Mouse (Mus musculus) brain, embryonic 14.5 days (tissue): ENCODE results near the gene Casp7. TPM values are rescaled to one million over a fixed set of nuclear protein-coding genes. Genes with fewer than 3 reads are reported as not detected.
"Not testable (repeated sequence)": the region's sequence is repeated elsewhere in the genome, so short reads cannot be mapped to it uniquely, and the experiment has no call there.

Experiments
- DNase-seq: peaks from one replicate; pipeline ENCODE4 v3.0.0-alpha.2; 2011; ENCODE audit warnings: low read depth
- CTCF ChIP-seq: fragments of 200-500 bp; IDR thresholded peaks from 2 replicates; pipeline ENCODE4 v1.5.1; 2012; ENCODE audit warnings: inconsistent platforms, mild to moderate bottlenecking, moderate library complexity, borderline replicate concordance; ENCODE audit not compliant: insufficient read depth, insufficient read length; ENCODE audit errors: extremely low read depth
- POLR2A ChIP-seq: fragments of 200-500 bp; IDR thresholded peaks from 2 replicates; pipeline ENCODE4 v1.6.1; 2012; ENCODE audit warnings: mild to moderate bottlenecking, inconsistent platforms, borderline replicate concordance; ENCODE audit not compliant: poor library complexity, insufficient read depth, insufficient read length, severe bottlenecking; ENCODE audit errors: extremely low read depth
- polyA plus RNA-seq: library from polyadenylated mRNA; depleted of rRNA; stranded (reverse); fragments of >200 nt; gene quantifications from 2 replicates; pipeline ENCODE4 v1.2.3, GENCODE M21; 2012

The Casp7 gene
- polyA plus RNA-seq, 1 experiment: 12.4 TPM

DNA sequence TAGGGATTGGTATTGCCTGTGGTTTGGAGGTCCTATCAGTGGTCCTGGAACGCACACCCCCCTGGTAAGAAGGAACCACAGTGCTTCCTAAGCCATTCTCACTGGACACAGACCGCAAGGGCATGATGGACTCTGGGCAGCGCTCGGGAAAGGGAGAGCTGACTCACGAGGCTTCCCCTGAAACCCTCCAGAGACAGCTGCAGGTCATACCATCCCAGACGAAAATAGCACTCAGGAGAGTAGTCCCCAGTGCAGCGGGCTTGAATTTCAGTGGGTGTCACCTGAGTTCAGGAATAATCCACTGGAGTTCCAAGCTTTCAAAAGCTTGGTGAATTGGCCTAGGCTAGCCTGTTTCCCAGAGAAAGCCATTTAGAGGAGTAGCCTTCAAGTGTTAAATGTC lies 9.7 kb downstream of the Casp7 start:
- no peak for DNase-seq
- TF ChIP-seq POLR2A: no peak
- no peak for TF ChIP-seq CTCF

GRCm38 (mm10) chr19:56409884-56410283 lies 13.0 kb downstream of the Casp7 start:
- DNase-seq: not testable (repeated sequence)

- TF ChIP-seq POLR2A (no peak), CTCF (no peak)
- no peak for DNase-seq
Observed at GRCm38 (mm10) chr19:56418404-56418803, 21.5 kb downstream of the Casp7 start.

DNA sequence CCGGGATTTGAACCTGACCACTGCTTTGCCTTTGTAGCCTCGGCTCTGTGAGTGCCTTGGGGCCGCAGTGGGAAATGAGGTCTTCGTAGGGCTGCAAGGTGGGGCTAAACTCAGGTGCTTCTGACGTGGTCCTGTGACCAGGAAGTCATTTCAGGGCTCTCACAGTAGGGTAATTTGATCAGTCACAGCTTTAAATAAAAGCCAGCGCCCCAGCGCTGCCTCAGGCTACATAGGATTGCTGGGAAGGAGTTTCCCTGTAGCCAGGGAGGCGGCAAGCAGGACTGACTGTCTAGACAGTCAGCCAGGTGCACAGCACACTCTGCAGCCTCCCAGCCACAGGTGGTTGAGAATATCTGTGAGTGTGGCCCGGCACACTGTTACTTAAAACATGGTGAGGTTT lies 22.5 kb downstream of the Casp7 start:
- no peak for TF ChIP-seq POLR2A
- TF ChIP-seq CTCF: no peak
- DNase-seq: no peak

- no peak for TF ChIP-seq CTCF
- no peak for TF ChIP-seq POLR2A
- no peak for DNase-seq
Observed at GRCm38 (mm10) chr19:56420345-56420744, 23.4 kb downstream of the Casp7 start.

DNA sequence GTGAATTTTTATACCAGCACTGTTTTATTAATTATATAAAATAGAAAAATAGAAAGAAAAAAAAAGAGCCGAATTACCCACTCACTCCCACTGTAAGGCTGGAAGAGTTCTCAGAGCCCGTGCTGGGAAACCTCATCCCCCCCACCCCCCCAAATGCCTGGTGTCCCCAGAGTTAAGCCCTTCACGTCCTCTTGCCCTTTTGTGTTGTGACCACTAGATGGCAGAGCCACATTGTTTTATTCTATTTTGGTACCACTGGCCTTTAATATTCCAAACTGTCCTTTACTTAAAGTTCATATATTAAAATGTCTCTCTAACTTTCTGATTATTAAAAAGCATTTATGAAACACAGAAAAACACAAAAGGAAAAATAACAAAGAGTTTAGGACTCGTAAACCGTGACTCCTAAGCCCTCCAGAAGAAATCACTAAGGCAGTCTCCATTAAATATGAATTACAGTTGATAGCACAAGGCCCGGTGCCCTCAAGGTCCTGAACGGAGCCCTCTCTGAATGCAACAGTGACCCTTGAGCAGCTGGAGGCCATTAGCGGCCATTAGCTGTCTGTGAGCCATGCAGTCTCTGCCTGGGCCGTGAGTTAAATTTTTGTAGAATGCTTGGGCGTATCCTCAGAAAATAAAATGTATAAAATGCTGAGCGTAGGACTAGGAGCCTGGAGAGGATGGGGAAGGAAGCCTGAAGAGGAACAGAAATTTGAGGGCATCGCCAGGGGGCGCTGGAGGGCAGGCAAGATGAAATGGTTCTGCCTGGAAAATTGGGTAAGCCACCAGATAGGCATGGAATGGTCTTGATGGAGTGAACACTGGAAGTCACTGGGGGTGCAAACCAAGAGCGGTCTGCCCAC lies 25.8 kb downstream of the Casp7 start:
- no peak for TF ChIP-seq POLR2A
- TF ChIP-seq CTCF: peak; percentile 90
- DNase-seq: peak; percentile 87

DNA sequence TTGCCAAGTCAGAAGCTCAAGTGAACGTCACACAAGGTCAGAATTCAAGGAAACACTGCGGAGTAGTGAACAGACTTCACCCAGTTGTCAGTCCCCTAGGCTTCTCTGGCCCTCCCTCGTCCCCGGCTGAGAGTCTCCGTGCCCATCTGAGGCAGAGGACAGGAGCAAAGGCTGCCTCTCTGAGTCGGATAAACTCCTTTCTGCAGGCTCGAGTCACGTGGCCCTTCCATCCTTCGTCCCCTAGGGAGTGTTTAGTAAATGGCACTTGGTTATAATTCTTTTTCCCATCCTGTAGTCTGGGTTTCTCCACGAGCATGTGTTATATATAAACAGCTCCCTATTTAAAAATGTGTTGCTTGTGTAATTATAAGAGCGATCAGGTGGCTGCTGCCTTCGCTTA lies 26.4 kb downstream of the Casp7 start:
- TF ChIP-seq CTCF: no peak
- no peak for TF ChIP-seq POLR2A
- peak; percentile 36 for DNase-seq

DNA sequence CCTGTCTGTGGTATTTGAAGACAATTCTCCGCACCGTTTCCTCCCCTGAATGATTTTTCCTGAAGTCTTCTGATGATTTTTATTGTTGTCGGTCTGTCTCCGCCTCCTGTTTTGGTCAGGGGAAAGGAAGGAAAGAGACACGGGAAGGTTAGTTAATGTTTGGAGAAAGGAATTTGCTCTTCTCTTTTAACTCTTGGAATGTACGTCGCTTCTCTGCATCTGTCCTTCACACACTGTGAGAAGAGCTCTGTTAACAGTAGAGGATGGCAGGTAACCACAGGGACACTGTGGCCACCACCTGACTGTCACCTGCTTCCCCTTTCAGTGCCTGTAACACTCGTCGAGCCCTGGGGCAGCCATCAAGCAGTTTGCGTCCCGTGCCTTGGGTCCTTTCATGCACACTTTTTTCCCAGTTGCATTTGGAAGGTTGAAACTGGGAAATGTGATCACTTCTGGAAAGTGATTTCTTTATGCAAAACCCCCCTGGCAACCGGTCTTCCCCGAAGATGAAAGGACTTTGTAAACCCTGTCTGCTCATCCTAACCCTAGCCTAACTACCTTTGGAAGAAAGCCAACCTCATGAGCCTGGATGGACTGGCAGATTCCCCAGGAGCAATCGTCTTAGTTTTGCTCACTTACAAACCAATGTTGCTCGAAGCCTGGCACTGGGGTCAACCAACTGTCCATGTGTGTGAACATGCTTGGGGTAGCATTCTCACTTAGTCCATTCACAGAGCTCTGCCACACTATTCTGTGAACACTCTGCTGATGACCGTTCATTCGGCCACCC lies 27.9 kb downstream of the Casp7 start:
- TF ChIP-seq CTCF (no peak), POLR2A (no peak)
- DNase-seq: no peak

DNA sequence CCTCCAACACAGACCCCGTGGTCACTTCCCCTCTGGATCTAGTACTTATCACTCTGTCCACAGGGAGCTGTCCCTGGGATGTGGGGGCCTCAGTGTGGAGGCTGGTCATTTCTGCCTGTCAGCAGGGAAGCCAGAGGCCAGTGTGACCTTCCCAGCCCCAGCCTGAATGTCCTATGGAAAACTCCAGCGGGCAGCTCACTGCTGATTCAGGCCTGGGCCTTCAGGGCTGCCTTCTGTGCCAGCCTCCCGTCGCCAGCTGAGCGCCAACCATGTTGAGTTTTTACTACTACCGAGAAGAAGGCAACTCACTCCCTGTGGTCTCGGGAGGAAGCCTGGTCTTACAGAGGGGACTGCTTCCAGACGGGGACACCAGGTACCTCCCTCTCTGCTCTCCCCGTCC lies 28.6 kb downstream of the Casp7 start:
- TF ChIP-seq CTCF (no peak), POLR2A (no peak)
- peak; percentile 21 for DNase-seq

DNA sequence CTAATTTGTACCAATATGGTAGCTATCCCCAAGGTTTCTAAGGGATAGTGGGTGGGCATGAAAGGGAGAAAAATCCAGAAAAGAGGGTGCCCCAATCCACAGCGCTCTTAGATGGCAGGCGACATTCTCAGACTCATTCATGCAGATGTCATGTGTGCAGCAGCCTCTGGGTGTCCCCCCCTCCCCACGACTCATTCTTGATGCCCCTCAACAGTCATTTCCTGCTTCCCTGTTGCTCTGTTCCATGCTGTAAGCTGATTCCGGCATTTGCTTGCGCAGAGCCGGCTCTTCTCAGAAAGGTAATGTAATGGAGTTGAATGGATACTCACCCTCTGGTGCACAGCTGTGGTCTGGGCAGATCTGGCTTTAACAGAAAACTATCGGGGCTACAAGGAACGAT lies 33.4 kb downstream of the Casp7 start:
- peak; percentile 39 for DNase-seq
- no peak for TF ChIP-seq POLR2A
- peak; percentile 35; the same call in 1 of the 2 replicates for TF ChIP-seq CTCF

DNA sequence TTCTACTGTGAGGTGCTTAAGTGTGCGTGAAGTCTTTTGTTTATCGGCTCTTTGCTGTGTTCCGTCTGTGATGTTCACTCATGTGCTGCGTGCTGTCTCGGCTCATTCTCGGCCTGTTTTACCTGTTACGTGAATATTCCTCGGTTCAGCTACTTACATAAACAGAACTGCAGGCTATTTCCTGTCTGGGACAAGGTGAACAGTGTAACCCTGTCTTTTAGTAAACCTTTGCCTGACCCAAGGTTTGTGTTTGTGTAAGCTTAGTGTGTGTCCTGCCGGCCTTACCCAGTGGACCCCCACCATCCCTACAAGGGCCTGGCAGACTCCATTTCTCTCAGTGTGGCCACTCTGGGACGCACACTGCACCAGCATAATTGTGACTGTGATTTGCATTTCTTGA lies 35.8 kb downstream of the Casp7 start:
- no peak for DNase-seq
- TF ChIP-seq POLR2A (no peak), CTCF (no peak)

- TF ChIP-seq CTCF: no peak
- TF ChIP-seq POLR2A: no peak
- no peak for DNase-seq
Observed at GRCm38 (mm10) chr19:56433581-56433980, 36.7 kb downstream of the Casp7 start.

- TF ChIP-seq CTCF (no peak), POLR2A (no peak)
Observed at GRCm38 (mm10) chr19:56436380-56436779, 39.5 kb downstream of the Casp7 start.

More at GRCm38 (mm10) chr19:56436380-56436779, 39.5 kb downstream of the Casp7 start:
- DNase-seq: no peak
